Mouse (Mus musculus): ENCODE measurements around the gene Il4i1.

The Il4i1 gene

DNA sequence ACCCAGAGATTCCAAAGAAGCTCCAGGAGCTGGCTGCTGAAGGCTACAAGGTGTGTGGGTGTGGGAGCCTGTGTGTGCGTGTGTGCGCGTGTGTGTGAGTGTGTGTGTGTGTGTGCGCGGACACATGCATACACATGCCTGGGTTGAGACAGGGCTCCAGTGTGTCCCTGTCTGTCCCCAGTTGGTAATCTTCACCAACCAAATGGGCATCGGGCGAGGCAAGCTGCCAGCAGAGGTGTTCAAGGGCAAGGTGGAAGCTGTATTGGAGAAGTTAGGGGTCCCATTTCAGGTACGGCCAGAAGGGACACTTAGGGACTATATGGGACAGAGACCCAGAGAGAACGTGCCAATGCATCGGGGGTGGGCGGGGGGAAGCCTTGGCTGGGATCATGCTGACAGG, 43.7 kb downstream of the Il4i1 start:
- in situ Hi-C loops (cut with MboI; ENCODE audit: unreplicated experiment in 2 of 2): loop anchor here in 1 of 2 experiments (25.0 kb wide), 1 partner anchor 323 kb away; the partner anchor contains the start of genes Pold1 and Spib

DNA sequence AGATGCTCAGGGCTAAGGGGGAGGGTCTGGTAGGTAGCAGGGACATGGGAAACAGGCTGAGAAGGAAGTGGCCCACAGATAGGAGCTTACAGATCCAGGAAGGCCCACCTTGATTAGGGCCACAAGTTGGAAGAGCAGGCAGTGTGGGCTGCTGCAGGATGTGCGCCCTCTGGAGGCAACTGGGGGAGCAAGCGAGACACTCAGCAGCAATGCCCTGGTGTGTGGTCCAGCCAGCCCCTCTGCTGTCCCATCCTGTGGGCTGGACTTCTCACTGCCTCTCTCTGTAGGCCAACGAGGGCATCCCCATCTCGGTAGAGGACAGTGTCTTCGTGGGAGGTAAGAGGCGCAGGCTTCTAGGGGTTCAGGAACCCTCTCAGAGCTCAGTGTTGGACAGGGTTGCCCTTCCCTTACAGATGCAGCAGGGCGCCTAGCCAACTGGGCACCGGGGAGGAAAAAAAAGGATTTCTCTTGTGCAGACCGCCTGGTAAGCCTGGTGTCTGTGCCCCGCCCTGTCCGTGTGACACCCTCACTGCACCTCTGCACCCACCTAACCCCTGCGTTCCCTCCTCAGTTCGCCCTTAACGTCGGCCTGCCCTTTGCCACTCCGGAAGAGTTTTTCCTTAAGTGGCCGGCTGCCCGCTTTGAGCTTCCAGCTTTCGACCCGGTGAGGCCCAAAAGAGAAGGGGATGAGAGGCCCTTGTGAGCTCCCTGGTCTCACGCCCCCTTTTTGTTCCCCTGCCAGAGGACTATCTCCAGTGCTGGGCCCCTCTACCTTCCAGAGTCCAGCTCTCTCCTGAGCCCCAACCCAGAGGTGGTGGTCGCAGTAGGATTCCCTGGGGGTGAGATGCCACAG, 44.6 kb downstream of the Il4i1 start:
- in situ Hi-C loops (cut with MboI; ENCODE audit: unreplicated experiment in 2 of 2): loop anchor here in 1 of 2 experiments (25.0 kb wide), 1 partner anchor 324 kb away; the partner anchor contains the start of genes Pold1 and Spib

DNA sequence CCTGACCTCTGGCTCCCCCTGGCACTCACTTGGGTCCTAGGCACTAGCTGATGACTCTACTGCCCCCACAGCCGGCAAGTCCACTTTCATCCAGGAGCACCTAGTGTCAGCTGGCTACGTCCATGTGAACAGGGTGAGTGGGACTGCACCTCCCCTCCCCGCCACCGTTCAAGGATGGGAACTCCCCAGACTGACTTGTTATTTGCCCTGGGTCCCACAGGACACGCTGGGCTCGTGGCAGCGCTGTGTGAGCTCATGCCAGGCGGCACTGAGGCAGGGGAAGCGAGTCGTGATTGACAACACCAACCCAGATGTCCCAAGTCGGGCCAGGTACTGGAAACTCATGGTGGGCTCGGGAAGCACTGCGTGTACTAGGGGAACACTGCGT, 45.2 kb downstream of the Il4i1 start:
- in situ Hi-C loops (cut with MboI; ENCODE audit: unreplicated experiment in 2 of 2): loop anchor here in 1 of 2 experiments (25.0 kb wide), 1 partner anchor 324 kb away; the partner anchor contains the start of genes Pold1 and Spib

DNA sequence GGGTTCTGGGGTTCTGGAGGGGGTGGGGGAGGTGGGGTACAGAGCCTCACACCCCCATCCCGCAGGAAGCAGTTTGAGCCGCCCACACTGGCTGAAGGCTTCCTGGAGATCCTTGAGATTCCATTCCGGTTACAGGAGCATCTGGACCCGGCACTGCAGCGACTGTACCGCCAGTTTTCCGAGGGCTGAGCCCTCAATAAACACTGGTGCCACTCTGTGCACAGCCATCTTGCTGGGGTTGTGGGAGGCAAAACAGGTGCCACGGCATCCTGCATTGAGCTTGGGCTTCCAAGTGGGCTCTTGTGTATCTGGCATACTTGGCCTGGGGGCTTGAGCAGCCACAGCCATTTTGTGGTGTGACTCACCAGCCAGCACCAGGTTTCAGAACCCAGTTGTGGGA, 46.2 kb downstream of the Il4i1 start:
- in situ Hi-C loops (cut with MboI; ENCODE audit: unreplicated experiment in 2 of 2): loop anchor here in 1 of 2 experiments (25.0 kb wide), 1 partner anchor 325 kb away; the partner anchor contains the start of genes Pold1 and Spib

DNA sequence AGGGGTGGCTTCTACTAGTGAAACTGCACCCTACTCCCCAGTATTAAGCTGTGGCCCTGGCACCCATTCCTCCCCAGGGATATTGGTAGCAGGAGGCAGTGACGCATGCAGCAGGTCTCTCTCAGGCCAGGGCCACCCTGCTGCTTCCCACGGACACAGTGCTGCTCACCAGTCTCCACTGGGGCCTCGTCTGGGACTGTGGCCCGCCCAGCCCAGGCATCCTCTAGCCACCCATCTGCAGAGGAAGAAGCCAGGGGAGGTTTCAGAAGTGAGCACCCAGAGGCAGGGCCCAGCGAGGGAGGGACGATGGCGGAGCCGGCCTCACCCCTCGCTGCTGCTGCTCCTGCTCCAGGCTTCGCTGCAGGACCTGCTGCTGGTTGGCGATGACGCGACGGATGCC, 47.0 kb downstream of the Il4i1 start:
- in situ Hi-C loops (cut with MboI; ENCODE audit: unreplicated experiment in 2 of 2): loop anchor here in 1 of 2 experiments (25.0 kb wide), 1 partner anchor 326 kb away; the partner anchor contains the start of genes Pold1 and Spib

DNA sequence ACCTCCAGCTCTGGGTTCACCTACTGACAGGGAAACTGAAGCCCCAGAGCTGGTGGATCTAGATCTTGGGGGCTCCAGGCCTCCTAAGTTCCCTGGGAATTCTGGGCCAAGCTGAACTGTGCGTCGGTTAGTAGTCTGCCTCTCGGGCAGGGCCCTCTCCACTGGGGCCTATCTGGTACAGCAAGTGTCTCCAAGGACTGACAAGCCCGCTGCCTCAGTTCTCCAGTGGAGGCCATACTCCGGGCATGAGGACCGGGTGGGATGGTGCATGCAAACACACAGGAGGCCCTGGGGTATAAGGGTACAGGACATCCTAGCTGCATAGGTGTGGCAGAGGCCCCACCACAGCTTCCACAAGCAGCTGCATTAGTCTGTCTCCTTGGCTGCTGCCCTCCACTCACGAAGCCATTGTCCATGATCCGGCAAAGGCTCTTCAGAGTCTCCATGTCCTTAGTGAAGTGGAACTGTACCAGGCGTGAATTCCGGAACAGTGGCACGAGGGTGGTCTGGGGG, 47.9 kb downstream of the Il4i1 start:
- in situ Hi-C loops (cut with MboI; ENCODE audit: unreplicated experiment in 2 of 2): loop anchor here in 1 of 2 experiments (25.0 kb wide), 1 partner anchor 327 kb away; the partner anchor contains the start of genes Pold1 and Spib

DNA sequence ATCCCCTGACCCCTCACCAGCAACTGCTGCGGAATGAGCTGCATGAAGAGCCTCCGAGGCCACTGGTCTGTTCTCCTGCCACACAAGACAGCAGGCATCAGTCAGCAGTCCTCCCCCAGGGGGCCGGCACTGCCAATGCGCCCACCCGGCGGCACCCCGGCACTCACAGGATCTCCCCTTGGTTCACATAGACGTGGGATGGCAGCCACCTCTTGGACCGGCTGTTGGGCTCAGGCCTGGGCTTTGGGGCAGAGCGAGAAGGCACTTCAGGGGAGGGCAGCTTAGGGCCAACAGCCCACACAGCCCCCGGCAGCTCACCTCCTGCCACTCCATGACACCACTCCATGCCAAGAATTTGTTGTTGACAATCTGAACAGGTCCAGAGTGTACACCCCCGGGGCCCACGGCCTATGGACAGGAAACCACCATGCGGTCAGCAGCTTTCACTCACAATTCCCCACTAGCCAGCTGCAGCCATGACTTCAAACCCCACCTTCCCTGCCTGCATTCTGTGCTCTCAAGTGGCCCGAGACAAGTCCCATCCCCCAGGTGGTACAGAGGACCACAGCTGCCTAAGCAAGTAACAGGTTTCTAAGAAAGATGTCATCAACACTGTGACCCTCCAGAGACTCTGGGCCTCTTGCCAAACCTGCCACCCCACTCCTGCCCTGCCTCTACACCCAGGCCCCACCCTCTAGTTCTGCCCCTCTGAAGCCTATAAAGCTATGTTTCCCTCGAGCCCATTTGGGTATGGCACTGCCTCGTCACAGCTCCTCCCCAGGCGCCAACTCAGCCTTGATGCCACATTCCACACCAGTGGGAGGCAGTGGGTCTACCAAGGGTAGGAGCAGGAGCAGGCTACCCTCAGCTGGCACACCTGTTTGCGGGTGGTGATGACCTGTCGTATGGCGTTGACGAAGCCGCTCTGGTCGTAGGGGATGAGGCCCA, 48.7 kb downstream of the Il4i1 start:
- in situ Hi-C loops (cut with MboI; ENCODE audit: unreplicated experiment in 2 of 2): loop anchor here in 1 of 2 experiments (25.0 kb wide), 1 partner anchor 328 kb away; the partner anchor contains the start of genes Pold1 and Spib

DNA sequence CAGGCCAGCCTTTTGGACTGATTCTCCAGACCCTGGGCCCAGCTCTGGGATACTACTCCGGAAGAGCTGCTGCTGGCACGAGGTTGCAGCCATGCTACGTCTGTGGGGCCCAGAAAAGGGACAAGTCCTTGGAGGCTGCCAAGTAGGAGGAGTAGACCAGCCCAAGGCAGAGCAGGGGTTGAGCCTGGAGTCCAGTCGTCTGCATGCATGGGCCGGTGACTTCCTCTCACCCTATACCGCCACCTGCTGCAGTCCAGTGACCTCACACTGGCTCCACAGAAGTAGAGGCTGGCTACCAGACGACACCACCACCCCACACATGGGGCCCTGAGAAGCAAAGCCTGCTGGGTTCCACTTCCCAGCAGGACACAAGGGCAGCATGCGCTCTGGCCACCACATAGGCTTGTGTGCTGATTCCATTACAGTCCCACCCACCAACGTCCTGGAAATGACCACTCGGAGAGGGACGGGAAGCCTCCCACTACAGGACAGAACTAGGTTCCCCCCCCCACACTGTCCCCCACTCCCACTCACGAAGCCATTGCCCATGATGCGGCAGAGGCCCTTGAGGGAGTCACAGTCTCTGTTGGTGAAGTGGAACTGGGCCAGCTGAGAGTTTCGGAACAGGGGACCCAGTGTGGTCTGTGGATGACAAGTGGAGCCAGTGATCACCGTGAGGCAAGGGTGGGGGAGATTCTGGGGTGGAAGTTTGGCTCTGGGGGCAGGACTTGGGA, 50.3 kb downstream of the Il4i1 start:
- in situ Hi-C loops (cut with MboI; ENCODE audit: unreplicated experiment in 2 of 2): loop anchor here in 1 of 2 experiments (25.0 kb wide), 1 partner anchor 329 kb away; the partner anchor contains the start of genes Pold1 and Spib

DNA sequence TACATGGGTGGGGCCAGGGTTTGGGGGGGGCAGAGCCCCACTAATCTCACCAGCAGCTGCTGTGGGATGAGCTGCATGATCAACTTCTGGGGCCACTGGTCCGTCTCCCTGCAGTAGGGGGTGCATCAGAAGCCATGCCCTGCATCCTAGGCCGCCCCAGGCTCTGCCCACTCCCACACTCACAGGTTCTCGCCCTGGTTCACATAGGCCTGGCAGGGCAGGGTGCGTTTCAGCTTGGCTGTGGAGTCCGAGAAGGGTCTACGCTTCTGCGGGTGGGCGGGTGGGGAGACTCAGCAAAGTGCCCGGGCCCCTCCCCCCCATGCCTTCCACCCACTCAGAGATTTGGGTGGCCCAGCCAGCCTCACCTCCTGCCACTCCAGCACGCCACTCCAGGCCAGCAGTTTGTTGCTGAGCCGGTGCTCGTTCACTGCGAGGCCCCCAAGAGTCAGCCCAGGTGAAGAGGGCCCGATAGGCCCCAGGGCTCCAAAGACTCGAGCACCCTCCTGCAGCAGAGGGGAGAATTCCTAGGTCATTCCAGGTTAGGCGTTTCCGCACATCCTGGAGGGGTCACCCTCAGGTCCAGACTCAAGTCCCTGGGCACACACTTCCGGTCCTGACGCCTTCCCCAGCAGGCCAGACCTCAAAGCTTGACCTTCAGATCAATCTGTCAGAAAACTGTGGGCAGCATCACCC, 51.0 kb downstream of the Il4i1 start:
- in situ Hi-C loops (cut with MboI; ENCODE audit: unreplicated experiment in 2 of 2): loop anchor here in 1 of 2 experiments (25.0 kb wide), 1 partner anchor 330 kb away; the partner anchor contains the start of genes Pold1 and Spib

DNA sequence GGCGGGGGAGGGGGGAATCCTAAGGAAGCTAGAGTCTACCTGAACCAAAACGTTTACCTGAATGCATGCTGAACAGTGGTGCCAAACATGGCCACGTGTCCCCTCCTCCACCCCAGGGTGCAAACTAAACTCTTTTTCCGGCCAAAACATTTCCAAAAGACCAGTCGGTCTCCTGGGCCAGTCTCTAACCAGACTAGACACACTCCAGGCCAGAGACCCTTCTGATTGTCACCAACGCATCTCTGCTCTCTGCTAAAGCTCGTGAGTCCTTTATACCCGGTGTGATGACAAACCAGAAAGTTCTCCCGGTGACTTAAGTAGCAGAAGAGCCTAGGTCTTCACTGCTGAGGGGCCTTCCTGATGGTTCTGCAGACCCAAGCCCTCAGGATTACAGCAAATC, 51.6 kb downstream of the Il4i1 start:
- in situ Hi-C loops (cut with MboI; ENCODE audit: unreplicated experiment in 2 of 2): loop anchor here in 1 of 2 experiments (25.0 kb wide), 1 partner anchor 331 kb away; the partner anchor contains the start of genes Pold1 and Spib

DNA sequence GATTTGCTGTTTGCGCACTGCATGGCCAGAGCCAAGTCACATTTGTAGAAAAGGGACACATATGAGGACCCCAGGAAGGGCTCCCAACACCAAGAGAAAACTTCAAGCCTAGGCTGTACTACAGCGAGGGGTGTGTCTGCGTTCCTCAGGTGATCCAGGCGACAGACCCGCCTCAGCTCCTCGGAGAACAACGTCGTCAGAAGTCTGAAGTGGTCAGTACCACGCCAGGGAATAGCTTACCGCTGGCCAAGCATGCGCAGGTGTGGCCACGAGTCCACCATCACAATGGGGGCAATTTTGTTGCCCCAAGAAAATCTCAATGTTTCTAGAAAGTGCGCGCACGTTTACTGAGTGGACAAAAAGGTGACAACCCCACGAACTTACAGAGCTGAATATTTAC, 52.3 kb downstream of the Il4i1 start:
- in situ Hi-C loops (cut with MboI; ENCODE audit: unreplicated experiment in 2 of 2): loop anchor here in 1 of 2 experiments (25.0 kb wide), 1 partner anchor 331 kb away; the partner anchor contains the start of genes Pold1 and Spib

DNA sequence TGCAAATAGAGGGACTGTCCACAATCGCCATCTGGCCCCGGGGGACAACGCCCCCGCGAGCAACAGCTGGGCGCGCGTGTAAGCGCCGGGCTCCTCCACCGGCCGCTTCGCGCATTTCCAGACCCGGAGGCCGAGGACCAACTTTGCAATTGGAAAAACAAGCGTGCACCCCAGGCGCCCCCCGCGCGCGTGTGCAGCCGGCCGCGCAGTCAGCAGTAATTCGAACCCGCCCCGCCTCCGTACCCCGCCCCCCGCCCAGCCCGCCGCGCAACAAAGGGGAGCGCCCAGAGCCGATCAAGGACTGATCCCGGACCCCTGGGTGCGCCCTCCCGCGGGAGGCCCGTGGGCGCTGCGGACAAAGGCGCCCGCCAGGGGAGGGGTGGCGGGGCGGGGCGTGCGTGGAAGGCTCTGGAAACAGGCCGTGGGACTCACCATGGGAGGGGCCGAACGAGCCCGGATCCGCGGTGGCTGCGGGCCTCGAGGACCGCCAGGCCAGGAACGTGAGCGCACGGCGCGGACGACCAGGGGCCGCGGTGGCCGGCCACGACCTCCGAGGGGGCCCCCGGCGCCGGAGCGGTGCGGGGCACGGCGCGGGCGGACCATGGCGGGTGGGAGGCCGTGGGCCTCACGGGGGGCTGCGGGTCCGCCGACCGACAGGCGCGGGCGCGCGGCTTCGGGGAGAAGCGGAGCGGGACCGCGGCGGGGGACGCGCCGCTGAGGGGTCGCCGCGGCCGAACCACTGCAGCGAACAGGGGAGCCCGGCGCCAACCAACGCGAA, 52.9 kb downstream of the Il4i1 start:
- in situ Hi-C loops (cut with MboI; ENCODE audit: unreplicated experiment in 2 of 2): loop anchor here in 1 of 2 experiments (25.0 kb wide), 1 partner anchor 332 kb away; the partner anchor contains the start of genes Pold1 and Spib

DNA sequence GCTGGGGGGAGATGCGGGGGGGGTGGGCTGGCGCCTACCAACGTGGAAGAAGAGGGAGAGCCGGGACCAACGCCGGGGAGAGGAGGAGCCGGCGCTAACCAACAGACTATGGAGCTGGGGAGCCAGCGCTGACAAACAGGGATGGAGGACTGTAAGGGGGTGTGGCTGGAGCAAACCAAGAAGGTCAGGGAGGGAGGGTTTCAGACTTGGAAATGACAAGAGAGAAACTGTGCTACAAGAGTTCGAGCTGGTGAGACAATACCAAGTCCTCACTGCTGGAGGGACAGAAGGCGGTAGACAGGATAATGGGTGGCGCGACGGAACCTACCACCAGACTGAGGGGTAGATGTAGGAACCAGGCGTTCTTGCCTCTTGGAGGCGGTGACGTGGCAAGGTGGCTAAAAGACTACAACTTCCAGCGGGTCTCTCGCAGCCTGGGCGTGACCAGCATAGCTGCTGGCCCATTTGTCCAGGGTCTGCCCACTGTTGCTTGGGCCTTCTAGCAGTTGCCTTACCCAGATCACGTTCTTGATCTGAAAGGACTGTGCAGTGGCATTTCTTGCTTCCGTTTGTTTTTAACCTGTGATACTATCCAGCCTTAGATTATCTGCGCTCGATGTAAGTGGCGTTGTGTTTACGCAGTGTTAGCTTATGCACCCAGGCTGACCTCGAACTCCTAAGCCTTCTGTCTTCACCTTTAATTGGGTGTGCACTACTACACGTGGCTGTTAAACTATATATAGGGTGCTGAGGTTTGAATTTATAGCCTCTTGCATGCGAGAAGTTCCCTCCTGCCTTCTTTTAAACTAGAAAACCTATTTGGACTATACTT, 53.7 kb downstream of the Il4i1 start, which contains the start of gene Ptov1:
Ptov1 (minus strand) TSS at position 92 of the 832 bp plus-strand sequence.
- in situ Hi-C loops (cut with MboI; ENCODE audit: unreplicated experiment in 2 of 2): loop anchor here in 1 of 2 experiments (25.0 kb wide), 1 partner anchor 333 kb away; the partner anchor contains the start of genes Pold1 and Spib

DNA sequence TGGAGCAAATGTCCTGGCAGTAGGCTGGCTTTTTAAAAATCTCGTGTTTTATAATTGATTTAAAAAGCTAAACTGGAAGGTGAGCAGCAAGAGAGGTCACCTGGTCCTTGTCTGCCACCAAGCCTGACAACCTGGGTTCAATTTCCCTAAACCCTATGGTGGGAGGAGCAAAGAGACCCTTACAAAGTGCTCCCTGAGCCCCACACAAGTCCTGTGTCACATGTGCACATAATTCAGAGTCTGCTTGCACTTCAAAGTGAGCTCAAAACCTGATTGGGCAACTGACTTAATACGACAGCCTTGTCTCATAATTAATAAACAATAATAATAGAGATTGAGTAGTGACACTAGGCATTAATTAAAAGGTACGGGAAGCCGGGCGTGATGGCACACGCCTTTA, 54.4 kb downstream of the Il4i1 start:
- in situ Hi-C loops (cut with MboI; ENCODE audit: unreplicated experiment in 2 of 2): loop anchor here in 1 of 2 experiments (25.0 kb wide), 1 partner anchor 333 kb away; the partner anchor contains the start of genes Pold1 and Spib

DNA sequence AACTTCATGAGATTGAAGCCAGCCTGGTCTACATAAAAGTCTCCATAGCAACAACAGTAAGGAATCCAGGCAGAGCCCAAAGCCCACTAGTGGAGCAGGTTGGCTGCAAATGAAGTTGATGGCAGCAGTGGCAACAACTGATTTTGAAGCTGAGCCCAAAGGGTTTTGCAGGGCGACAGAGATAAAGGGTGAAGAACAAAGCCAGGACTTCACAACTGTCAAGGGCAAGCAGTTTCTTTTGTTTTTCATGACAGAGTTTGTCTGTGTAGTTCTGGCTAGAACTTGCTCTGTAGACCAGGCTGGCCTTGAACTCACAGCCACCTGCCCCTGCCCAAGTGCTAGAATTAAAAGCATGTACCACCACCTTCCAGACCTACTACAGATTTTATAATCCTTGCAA, 55.0 kb downstream of the Il4i1 start:
- in situ Hi-C loops (cut with MboI; ENCODE audit: unreplicated experiment in 2 of 2): loop anchor here in 1 of 2 experiments (25.0 kb wide), 1 partner anchor 334 kb away; the partner anchor contains the start of genes Pold1 and Spib

DNA sequence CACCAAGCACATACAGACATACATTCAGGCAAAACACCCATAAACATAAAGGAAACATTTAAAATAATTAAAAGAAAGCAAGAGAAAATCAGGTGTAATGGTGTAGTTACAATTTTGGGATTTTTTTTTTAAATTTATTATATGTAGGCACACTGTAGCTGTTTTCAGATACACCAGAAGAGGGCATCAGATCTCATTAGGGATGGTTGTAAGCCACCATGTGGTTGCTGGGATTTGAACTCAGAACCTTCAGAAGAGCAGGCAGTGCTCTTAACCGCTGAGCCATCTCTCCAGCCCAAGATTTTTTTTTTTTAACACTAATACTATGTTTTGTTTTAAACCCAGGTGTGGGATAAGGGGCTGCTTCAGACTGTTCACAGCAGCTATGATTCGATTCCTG, 55.6 kb downstream of the Il4i1 start:
- in situ Hi-C loops (cut with MboI; ENCODE audit: unreplicated experiment in 2 of 2): loop anchor here in 1 of 2 experiments (25.0 kb wide), 1 partner anchor 334 kb away; the partner anchor contains the start of genes Pold1 and Spib

All from v-Abl transformed pro-B cells (cell line).